Mouse (Mus musculus) liver, embryonic 14.5 days (tissue): ENCODE measurements at regions not wholly inside any gene's neighbourhood (a gene's known extent, or its start where the extent isn't known, plus 50 kb on each side); places are given as distances from the start of the nearest gene placed in this dataset.

Experiments used
- CTCF ChIP-seq: IDR thresholded peaks from 2 replicates; pipeline ENCODE4 v1.5.1; 2016; ENCODE audit warnings: antibody characterized with exemption, low read depth, control low read depth
- EP300 ChIP-seq: IDR thresholded peaks from 2 replicates; pipeline ENCODE4 v1.6.1; 2016; ENCODE audit warnings: antibody characterized with exemption, low read depth

DNA sequence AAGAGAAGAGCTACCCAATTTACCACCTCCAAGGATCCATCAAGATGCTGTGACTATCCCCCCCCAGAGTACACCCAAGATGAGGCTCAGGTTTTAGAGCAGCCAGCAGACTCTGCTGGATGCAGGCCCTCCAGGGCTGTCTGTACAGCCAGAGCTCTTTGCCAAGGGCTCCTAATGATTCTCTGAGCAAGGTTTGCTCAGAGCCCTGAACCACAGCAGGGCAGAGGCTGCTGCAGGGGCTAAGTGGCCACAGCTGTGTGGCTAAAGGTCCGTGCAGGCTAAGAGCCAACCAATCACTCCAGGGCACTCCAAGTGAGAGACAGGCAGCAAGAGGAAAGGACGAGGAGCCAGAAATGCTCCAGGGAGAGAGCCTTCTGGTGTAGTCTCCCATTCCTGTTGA, 289.2 kb upstream of the Kdm8 start:
- TF ChIP-seq CTCF: no peak
- TF ChIP-seq EP300: no peak
